Mouse (Mus musculus): ENCODE results near the gene Trpt1. TPM values are rescaled to one million over a fixed set of nuclear protein-coding genes. Genes with fewer than 3 reads are reported as not detected.

Gene Trpt1
- 10.8 and 11.7 TPM in 2 replicates for polyA plus RNA-seq (2016; fragmentation: Nextera tagmentation; extraction: Ambion mirVana)

DNA sequence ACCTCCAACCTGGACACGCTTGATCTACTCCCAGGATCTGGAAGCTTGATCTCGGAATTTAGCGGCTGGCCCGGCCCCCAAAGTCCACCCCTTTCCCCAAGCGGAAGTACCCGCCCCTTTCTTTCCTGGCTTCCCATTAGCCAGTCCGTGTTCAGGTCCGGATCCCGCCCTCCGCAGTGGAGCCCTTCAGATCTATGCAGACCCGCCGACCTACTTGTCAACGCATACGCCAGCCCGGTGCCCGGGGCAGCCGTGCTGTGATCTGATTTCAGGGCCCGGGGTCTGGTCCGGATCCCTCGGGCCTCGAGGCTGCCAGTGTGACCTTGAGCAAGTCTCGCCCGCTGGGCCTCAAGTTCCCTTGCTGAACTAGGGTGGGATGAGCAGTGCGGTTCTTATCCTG, at the start of gene Trpt1, which contains the start of gene Nudt22:
TSS of gene Trpt1 (plus strand) at position 126 of the 400 bp plus-strand sequence.
TSS of gene Nudt22 (minus strand) at position 112 of the 400 bp plus-strand sequence.
- under 1% methylated on average over 24 of the region's 24 CpGs for WGBS
- Histone ChIP-seq H3K36me3 (peaks cover 20% of the 10 kb centered on the region), H3K27ac (peak within 1 kb of the TSS; percentile 59), H3K4me3 (peak within 1 kb of the TSS; percentile 54), H3K27me3 (no peaks in the 10 kb centered on the region), H3K4me2 (replicated peaks) (peak within 1 kb of the TSS; percentile 73), H3K4me1 (peaks cover 35% of the 10 kb centered on the region), H3K9ac (peak within 1 kb of the TSS; percentile 69), H3K9me3 (no peaks in the 10 kb centered on the region)
- peak; percentile 58 for ATAC-seq (ENCODE audit: insufficient number of reproducible peaks, insufficient read depth, low FRiP score, low TSS enrichment)

DNA sequence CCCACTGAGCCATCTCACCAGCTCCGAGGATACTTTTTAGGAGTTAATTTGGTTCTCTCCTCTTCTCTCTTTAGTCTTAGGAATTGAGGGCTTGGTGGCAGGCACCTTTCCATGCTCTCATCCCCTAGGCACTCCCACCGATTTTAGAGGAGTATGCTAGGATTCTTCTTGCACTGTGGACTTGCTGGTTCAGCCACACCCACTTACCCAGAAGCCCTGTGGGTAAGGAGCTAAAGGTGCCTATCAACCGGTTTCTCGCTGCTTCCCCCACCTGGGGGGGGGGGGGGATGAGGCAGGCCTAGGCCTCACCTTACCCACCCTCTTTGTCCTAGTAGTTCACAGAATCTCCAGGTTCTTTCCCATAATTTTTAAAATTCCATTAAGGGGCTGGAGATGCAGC, 48.2 kb upstream of the Trpt1 start:
- WGBS = 52% methylated on average over 4 of the region's 4 CpGs
- ATAC-seq (ENCODE audit: insufficient number of reproducible peaks, insufficient read depth, low FRiP score, low TSS enrichment) = no peak
- no peaks in the 10 kb centered on the region for H3K9me3 ChIP-seq
- H3K27ac ChIP-seq = no peak overlapping the region
- no peaks in the 10 kb centered on the region for H3K27me3 ChIP-seq
- no peak overlapping the region for H3K9ac ChIP-seq
- no peak overlapping the region for H3K4me3 ChIP-seq
- H3K4me1 ChIP-seq = peaks cover 17% of the 10 kb centered on the region
- peaks cover 11% of the 10 kb centered on the region for H3K36me3 ChIP-seq
- H3K4me2 ChIP-seq (replicated peaks) = no peak overlapping the region

DNA sequence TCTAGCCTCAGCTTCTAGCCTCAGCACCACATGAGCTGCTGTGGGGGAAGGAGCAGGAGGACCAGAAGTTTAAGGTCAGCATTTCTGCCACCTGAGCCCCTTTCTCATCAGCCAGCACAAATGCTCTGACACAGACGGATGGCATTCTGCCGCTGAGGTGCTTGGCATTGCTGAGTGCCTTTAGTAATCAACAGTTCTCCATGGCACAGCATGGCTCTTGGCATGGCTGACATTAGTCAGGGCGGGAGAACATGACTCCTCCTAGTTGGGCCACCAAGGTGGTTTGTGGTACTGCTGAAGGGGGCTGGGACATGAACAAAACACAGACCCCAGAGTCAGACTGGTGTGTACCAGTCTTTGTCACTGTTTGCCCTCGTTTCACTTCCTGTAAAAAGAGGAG, 47.7 kb upstream of the Trpt1 start:
- peaks cover 11% of the 10 kb centered on the region for H3K36me3 ChIP-seq
- no peak for ATAC-seq (ENCODE audit: insufficient number of reproducible peaks, insufficient read depth, low FRiP score, low TSS enrichment)
- H3K4me2 ChIP-seq (replicated peaks) = no peak overlapping the region
- H3K4me1 ChIP-seq = peaks cover 16% of the 10 kb centered on the region
- no peaks in the 10 kb centered on the region for H3K9me3 ChIP-seq
- no peak overlapping the region for H3K9ac ChIP-seq
- H3K4me3 ChIP-seq = no peak overlapping the region
- H3K27ac ChIP-seq = no peak overlapping the region
- WGBS = 79% methylated on average over 4 of the region's 4 CpGs
- H3K27me3 ChIP-seq = no peaks in the 10 kb centered on the region

DNA sequence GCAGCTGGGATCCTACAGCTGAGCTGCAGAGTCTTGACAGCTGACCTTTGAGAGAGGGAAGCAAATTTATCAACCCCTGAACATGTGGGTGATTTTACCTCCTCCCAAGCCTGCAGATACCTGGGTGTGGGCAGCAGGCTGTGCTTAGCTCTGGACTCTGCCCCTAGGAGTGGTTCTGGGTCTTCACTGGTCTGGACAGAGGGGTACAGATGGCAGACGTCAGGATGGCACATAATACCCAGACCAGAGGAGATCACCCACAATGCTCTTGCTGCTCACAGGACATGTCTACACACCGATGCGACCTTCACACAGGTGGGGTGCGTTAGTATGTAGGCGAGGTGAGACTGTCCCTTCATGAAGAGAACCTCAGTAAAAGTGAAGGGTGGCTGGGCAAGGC, 46.4 kb upstream of the Trpt1 start:
- 0 out of 2 replicates have a peak overlapping the region, but pooled peaks have one; percentile 23 for H3K27ac ChIP-seq
- H3K4me1 ChIP-seq = peaks cover 16% of the 10 kb centered on the region
- no peaks in the 10 kb centered on the region for H3K9me3 ChIP-seq
- 0 out of 2 replicates have a peak overlapping the region, but pooled peaks have one; percentile 77 for H3K9ac ChIP-seq
- no peak for ATAC-seq (ENCODE audit: insufficient number of reproducible peaks, insufficient read depth, low FRiP score, low TSS enrichment)
- H3K4me2 ChIP-seq (replicated peaks) = no peak overlapping the region
- WGBS = 87% methylated on average over 5 of the region's 5 CpGs
- no peaks in the 10 kb centered on the region for H3K27me3 ChIP-seq
- H3K4me3 ChIP-seq = peak overlapping the region; percentile 61; the same call in 1 of the 2 replicates
- H3K36me3 ChIP-seq = peaks cover 22% of the 10 kb centered on the region

DNA sequence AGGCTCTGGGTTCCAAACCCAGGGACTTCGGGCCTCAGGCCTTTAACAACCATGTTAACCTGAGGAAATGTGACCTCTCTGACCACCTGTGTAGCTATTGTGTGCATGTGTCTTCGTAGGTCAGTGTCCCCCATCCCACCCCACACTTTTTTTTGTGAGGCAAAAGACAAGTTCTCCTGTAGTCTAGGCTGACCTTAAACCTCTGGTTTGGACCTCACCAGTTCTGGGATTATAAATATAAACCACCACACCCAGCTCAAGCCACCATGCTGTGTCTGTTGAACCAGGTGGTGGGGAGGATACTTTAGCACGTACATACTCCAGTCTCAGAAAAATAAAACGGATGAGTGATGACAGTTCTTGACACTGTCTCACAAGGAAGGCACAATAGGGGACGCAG, 46.0 kb upstream of the Trpt1 start:
- peak overlapping the region; percentile 93 for H3K4me2 ChIP-seq (replicated peaks)
- H3K9me3 ChIP-seq = no peaks in the 10 kb centered on the region
- H3K36me3 ChIP-seq = peaks cover 26% of the 10 kb centered on the region
- H3K4me1 ChIP-seq = peaks cover 16% of the 10 kb centered on the region
- ATAC-seq (ENCODE audit: insufficient number of reproducible peaks, insufficient read depth, low FRiP score, low TSS enrichment) = no peak
- H3K4me3 ChIP-seq = peak overlapping the region; percentile 61
- H3K9ac ChIP-seq = peak overlapping the region; percentile 77
- WGBS = 56% methylated on average over 5 of the region's 5 CpGs
- 0 out of 2 replicates have a peak overlapping the region, but pooled peaks have one; percentile 23 for H3K27ac ChIP-seq
- no peaks in the 10 kb centered on the region for H3K27me3 ChIP-seq

DNA sequence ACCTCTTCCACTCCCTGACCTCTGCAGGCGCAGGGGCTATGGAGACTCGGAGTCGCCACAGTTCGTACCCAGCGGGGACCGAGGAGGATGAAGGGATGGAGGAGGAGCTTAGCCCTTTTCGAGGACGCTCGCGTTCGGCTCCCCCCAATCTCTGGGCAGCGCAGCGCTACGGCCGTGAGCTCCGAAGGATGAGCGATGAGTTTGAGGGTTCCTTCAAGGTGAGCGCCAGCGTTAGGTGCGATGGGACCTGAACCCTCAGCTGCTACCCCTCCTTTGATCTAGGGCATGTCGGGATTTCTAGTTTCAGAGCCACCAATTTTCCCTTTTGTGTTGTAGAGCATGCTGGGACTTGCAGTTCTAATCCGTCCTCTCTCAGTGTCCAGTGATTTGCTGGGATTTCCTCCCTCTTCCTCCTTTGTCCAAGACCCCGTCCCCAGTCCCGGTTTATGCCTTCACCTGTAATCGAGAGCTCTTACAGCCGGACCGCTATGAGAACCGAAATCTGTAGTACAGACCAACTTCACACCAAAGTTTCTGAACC, 45.2 kb upstream of the Trpt1 start:
- Histone ChIP-seq H3K27me3 (no peaks in the 10 kb centered on the region), H3K4me3 (peak overlapping the region; percentile 61), H3K4me1 (peaks cover 16% of the 10 kb centered on the region), H3K9ac (peak overlapping the region; percentile 77), H3K27ac (peak overlapping the region; percentile 98), H3K9me3 (no peaks in the 10 kb centered on the region), H3K4me2 (replicated peaks) (peak overlapping the region; percentile 93), H3K36me3 (peaks cover 32% of the 10 kb centered on the region)
- ATAC-seq (ENCODE audit: insufficient number of reproducible peaks, insufficient read depth, low FRiP score, low TSS enrichment) = peak; percentile 61
- WGBS = under 1% methylated on average over 28 of the region's 28 CpGs

DNA sequence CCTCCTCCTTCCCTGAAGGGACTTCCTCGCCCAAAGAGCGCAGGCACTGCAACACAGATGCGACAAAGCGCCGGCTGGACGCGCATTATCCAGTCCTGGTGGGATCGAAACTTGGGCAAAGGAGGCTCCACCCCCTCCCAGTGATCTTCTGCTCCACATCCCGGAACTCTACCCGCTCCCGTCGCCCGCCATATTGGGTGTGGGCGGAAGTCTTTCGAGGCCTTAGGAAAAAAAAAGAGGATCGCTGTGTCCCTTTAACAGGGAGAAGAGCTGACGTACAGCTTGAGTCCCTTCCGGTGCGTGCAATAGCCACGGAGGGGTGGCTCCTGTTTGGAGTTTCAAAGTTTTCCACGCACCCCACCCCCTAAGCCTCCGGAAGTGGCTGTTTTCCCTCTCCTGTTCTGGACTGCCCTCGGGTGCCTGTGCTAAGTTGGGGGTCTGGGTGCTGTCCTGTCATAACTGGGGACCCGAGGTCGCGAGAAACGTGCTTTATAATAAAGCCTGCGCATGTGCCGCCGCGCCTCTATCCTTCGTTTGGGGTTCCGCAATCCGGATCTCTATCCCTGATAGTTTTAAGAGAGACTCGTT, 44.5 kb upstream of the Trpt1 start:
- no peaks in the 10 kb centered on the region for H3K9me3 ChIP-seq
- H3K36me3 ChIP-seq = peaks cover 32% of the 10 kb centered on the region
- peak overlapping the region; percentile 93 for H3K4me2 ChIP-seq (replicated peaks)
- ATAC-seq (ENCODE audit: insufficient number of reproducible peaks, insufficient read depth, low FRiP score, low TSS enrichment) = peak; percentile 77
- under 1% methylated on average over 35 of the region's 35 CpGs for WGBS
- H3K4me3 ChIP-seq = peak overlapping the region; percentile 61
- peak overlapping the region; percentile 98 for H3K27ac ChIP-seq
- H3K9ac ChIP-seq = peak overlapping the region; percentile 77
- peaks cover 16% of the 10 kb centered on the region for H3K4me1 ChIP-seq
- no peaks in the 10 kb centered on the region for H3K27me3 ChIP-seq

DNA sequence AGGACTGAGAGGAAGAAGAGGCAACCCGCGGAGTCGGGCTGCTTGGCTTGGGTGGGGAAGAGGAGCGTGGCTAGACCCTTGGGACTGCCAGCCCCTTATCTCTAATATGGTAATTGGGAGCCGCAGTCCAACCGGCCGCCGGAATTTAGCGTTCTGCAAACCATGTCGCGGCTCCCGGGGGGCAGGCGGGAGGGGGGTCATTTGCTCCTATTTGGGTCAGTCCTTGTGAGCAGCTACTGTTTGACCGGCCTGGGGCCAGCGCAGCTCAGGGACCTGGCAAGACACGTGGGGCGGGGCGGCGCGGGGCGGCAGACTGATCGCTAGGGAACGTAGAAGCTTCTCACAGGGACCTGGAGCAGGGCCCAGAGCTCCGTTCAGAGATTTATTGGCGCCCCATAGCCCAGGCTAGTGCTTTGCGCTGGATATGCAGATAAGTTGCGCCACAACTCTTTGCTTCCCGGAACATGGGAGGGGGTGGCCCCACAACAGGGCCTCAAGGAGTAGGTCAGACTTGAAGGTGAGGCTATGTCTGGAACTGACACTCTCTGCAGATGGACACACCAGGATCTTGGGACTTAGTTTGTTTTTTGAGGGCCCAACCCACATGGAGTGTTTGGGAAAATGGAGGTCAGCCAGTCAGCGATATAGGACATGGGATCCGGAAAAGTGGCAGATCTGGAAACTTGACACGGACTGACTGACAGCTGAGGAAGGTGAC, 43.8 kb upstream of the Trpt1 start:
- peak overlapping the region; percentile 77 for H3K9ac ChIP-seq
- H3K9me3 ChIP-seq = no peaks in the 10 kb centered on the region
- no peaks in the 10 kb centered on the region for H3K27me3 ChIP-seq
- H3K4me1 ChIP-seq = peaks cover 16% of the 10 kb centered on the region
- H3K4me3 ChIP-seq = peak overlapping the region; percentile 61
- peak overlapping the region; percentile 93 for H3K4me2 ChIP-seq (replicated peaks)
- WGBS = 2% methylated on average over 31 of the region's 31 CpGs
- peaks cover 36% of the 10 kb centered on the region for H3K36me3 ChIP-seq
- peak overlapping the region; percentile 98 for H3K27ac ChIP-seq
- no peak for ATAC-seq (ENCODE audit: insufficient number of reproducible peaks, insufficient read depth, low FRiP score, low TSS enrichment)

DNA sequence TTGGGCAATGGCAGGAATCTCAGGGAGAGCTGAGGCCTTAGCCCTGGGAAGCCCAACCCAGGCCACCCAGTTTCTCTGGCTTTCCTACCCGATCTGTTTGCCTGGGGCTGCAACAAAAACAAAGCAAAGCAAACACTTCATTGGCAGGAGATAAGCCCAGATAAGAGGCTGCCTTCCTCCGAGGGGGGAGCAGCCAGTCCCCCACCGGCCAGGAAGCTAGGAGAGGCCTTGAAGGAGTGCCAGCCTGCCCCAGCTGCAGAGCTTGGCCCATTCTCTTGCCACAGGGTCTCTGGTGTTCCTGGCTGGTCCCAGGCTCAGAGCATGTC, 43.3 kb upstream of the Trpt1 start:
- H3K27ac ChIP-seq = peak overlapping the region; percentile 98; the same call in 1 of the 2 replicates
- H3K4me2 ChIP-seq (replicated peaks) = peak overlapping the region; percentile 93
- no peaks in the 10 kb centered on the region for H3K9me3 ChIP-seq
- H3K4me1 ChIP-seq = peaks cover 16% of the 10 kb centered on the region
- ATAC-seq (ENCODE audit: insufficient number of reproducible peaks, insufficient read depth, low FRiP score, low TSS enrichment) = no peak
- peak overlapping the region; percentile 77; the same call in 1 of the 2 replicates for H3K9ac ChIP-seq
- peak overlapping the region; percentile 61 for H3K4me3 ChIP-seq
- H3K27me3 ChIP-seq = no peaks in the 10 kb centered on the region
- 10% methylated on average over 3 of the region's 3 CpGs for WGBS
- H3K36me3 ChIP-seq = peaks cover 41% of the 10 kb centered on the region

DNA sequence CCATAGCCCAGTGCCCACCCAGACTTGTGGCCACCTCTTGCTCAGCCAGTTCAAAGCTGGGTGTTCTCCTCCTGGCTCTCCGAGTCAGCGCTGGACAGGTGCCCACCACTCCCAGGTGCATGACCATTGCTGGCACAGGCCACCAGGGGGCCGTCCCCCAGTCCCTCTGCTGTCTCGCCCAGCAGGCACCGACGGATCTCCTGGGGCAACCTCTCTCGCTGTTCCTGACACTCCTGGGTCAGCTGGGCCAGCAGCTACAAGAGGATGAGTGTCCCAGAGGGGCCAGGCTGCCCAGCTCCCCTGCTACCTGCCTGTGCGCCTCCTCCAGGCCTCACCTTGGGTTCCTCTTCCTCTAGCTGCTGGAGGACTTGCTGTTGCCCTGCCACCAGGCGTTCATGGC, 41.9 kb upstream of the Trpt1 start:
- no peak overlapping the region for H3K27ac ChIP-seq
- H3K27me3 ChIP-seq = no peaks in the 10 kb centered on the region
- H3K36me3 ChIP-seq = peaks cover 50% of the 10 kb centered on the region
- WGBS = 67% methylated on average over 9 of the region's 9 CpGs
- no peaks in the 10 kb centered on the region for H3K9me3 ChIP-seq
- H3K9ac ChIP-seq = no peak overlapping the region
- no peak overlapping the region for H3K4me3 ChIP-seq
- ATAC-seq (ENCODE audit: insufficient number of reproducible peaks, insufficient read depth, low FRiP score, low TSS enrichment) = no peak
- no peak overlapping the region for H3K4me2 ChIP-seq (replicated peaks)
- peaks cover 16% of the 10 kb centered on the region for H3K4me1 ChIP-seq

DNA sequence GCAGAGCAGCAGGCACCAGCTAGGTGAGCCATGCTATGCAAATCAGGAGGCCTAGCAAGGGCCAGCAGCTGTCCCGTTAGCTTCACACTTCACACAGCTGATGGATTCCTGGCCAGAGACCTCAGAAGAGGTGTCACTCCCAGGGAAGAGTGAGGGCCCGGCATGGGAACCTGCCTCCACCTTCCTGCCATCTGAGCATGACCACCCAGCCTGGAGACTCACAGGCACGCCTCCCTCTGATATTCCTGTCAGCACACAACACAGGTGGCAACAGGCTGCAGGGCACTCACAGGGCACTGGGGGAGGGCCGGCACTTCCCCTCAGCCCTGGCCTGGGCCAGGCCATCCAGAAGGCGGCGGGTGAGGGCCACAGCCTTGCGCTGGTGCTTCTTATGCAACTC, 40.5 kb upstream of the Trpt1 start:
- Histone ChIP-seq H3K27me3 (no peaks in the 10 kb centered on the region), H3K27ac (no peak overlapping the region), H3K36me3 (peaks cover 64% of the 10 kb centered on the region), H3K9me3 (no peaks in the 10 kb centered on the region), H3K4me2 (replicated peaks) (no peak overlapping the region), H3K9ac (no peak overlapping the region; the same call in 1 of the 2 replicates), H3K4me3 (no peak overlapping the region), H3K4me1 (peaks cover 10% of the 10 kb centered on the region)
- no peak for ATAC-seq (ENCODE audit: insufficient number of reproducible peaks, insufficient read depth, low FRiP score, low TSS enrichment)
- WGBS = 85% methylated on average over 7 of the region's 7 CpGs

DNA sequence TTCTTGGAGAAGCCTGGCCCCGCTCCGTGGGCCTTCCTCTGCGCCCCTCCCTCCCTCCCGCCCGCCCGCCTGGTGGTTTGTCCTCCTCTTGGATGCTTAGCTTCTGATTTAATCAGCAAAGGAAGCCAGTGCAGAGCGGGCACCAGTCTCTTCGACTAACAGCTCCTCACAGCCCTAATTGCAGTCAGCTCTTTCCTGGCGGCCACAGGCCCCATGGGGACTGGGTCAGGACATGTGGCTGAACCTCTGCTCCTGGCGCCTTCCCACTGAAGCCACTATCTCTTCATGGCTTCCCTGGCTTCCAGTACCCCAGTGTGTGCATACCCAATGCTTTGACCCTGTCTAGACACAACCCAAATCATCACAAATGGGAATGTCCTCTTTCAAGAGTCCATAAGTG, 39.5 kb upstream of the Trpt1 start:
- Histone ChIP-seq H3K9ac (no peak overlapping the region), H3K9me3 (no peaks in the 10 kb centered on the region), H3K4me1 (peaks cover 10% of the 10 kb centered on the region), H3K4me3 (no peak overlapping the region), H3K27me3 (no peaks in the 10 kb centered on the region), H3K4me2 (replicated peaks) (no peak overlapping the region), H3K36me3 (peaks cover 67% of the 10 kb centered on the region), H3K27ac (no peak overlapping the region)
- WGBS = 82% methylated on average over 10 of the region's 10 CpGs
- ATAC-seq (ENCODE audit: insufficient number of reproducible peaks, insufficient read depth, low FRiP score, low TSS enrichment) = no peak

All from embryonic facial prominence, embryonic 12.5 days (tissue).